In the genomic region with DNA sequence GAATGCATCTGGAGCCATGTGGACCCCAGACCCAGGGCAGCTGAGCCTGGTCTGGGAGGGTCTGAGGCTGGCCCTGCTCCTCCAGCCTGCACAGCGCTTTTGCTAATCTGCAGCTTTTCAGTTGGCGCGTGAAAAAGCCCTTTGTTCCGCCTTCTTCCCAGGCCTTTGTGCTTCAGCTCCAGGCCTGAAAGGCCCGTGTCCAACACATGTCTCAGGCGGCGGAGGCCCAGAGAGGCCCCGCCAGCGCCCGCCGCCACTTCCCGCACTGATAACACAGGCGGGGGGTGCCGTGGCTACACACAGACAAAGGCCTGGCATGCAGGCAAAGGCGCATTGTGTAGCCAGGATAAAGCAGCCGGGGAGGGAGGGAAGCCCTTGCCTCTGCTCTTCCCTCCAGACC, we compare ENCODE assay signal across 11 mouse cellular contexts. TPM values are rescaled to one million over a fixed set of nuclear protein-coding genes. Genes with fewer than 3 reads are reported as not detected.
DNase-seq lines count a peak whose midpoint lies in the region; ATAC-seq lines count a peak whose summit lies in the region.
"Had no signal": no experiment of that assay in that cellular context is flagged by ENCODE, and none has a peak within 500 bp of the region (broad histone marks: within the 10 kb centered on the region; RNA-seq: fewer than 3 reads in every experiment).

No protein-coding gene starts in this region.

- H3K27ac ChIP-seq in hindbrain, embryonic 12.5 days: peak overlapping the region; percentile 87
- peak overlapping the region; percentile 55 for H3K27ac ChIP-seq in neural tube, embryonic 13.5 days (replicated peaks)

- peak; percentile 23; the same call in 1 of the 2 replicates for ATAC-seq in common myeloid progenitor, adult 5-6 weeks (replicated peaks; ENCODE audit: low read depth, poor library complexity, severe bottlenecking)
- peak; percentile 77 for ATAC-seq in hindbrain, embryonic 12.5 days (ENCODE audit: low FRiP score)
- peak; percentile 47; the same call in 1 of the 2 replicates for ATAC-seq in neural tube, embryonic 13.5 days (ENCODE audit: low read depth)

- H3K36me3 ChIP-seq in hindbrain, embryonic 12.5 days: no peaks in the 10 kb centered on the region
- H3K36me3 ChIP-seq in neural tube, embryonic 13.5 days: no peaks in the 10 kb centered on the region

- H3K9me3 ChIP-seq in hindbrain, embryonic 12.5 days (replicated peaks): no peaks in the 10 kb centered on the region
- H3K9me3 ChIP-seq in neural tube, embryonic 13.5 days: no peaks in the 10 kb centered on the region

- peaks cover 74% of the 10 kb centered on the region for H3K4me1 ChIP-seq in hindbrain, embryonic 12.5 days
- peaks cover 55% of the 10 kb centered on the region for H3K4me1 ChIP-seq in neural tube, embryonic 13.5 days (replicated peaks)

- peaks cover 6% of the 10 kb centered on the region for H3K27me3 ChIP-seq in hindbrain, embryonic 12.5 days
- peaks cover 31% of the 10 kb centered on the region for H3K27me3 ChIP-seq in neural tube, embryonic 13.5 days

- 3% methylated on average over 16 of the region's 16 CpGs for WGBS in hindbrain, embryonic 12.5 days
- WGBS in neural tube, embryonic 13.5 days: 6% methylated on average over 16 of the region's 16 CpGs

- H3K4me2 ChIP-seq in hindbrain, embryonic 12.5 days (replicated peaks): no peak overlapping the region
- H3K4me2 ChIP-seq in neural tube, embryonic 13.5 days: no peak overlapping the region

- intact Hi-C loops in heart, postnatal 14 days (cut with DNase I): no loop called here

- peak; percentile 48 for DNase-seq in layer of hippocampus, adult 9-11 months
- DNase-seq in layer of hippocampus, adult 9-10 months (ENCODE audit: low spot score): no peak
- no peak for DNase-seq in ovary, adult 18-20 months (ENCODE audit: low spot score)
- DNase-seq in heart, postnatal 14 days: no peak
- DNase-seq in gastrocnemius, postnatal 4 days (ENCODE audit: low spot score in 2 of 2): no peak

- H3K4me3 ChIP-seq in hindbrain, embryonic 12.5 days: no peak overlapping the region
- H3K4me3 ChIP-seq in neural tube, embryonic 13.5 days: no peak overlapping the region

- peak overlapping the region; percentile 27; the same call in 1 of the 2 replicates for H3K9ac ChIP-seq in hindbrain, embryonic 12.5 days
- H3K9ac ChIP-seq in neural tube, embryonic 13.5 days: peak overlapping the region; percentile 31; the same call in 1 of the 2 replicates

RNA-seq across cellular contexts. Expression of a gene that starts 45.5 kb away (rescaled TPM):
- not detected in 2 replicates for total RNA-seq in common myeloid progenitor, adult 5-6 weeks (2017)
- polyA plus RNA-seq in hindbrain, embryonic 12.5 days (2016; fragmentation: Nextera tagmentation; extraction: Ambion mirVana): not detected in 2 replicates
- not detected in 2 replicates for polyA plus RNA-seq in neural tube, embryonic 13.5 days (2015; fragmentation: Nextera tagmentation; extraction: Ambion mirVana)
- not detected for total RNA-seq in heart, postnatal 14 days (2021)
- total RNA-seq in gastrocnemius, postnatal 4 days (2021): not detected
- total RNA-seq: CH12.LX; heart, adult 8-10 months; layer of hippocampus, postnatal 25 days had no signal

Comparison
In these comparisons a context has a peak if more than half of its experiments do, and no peak if none do; other contexts are left out.
1. ATAC-seq: peak in every context shown above with its lines; median percentile 77 in hindbrain, embryonic 12.5 days; 47 in neural tube, embryonic 13.5 days; 23 in common myeloid progenitor, adult 5-6 weeks.